ENCODE assay signal across 22 mouse cellular contexts in the genomic region with DNA sequence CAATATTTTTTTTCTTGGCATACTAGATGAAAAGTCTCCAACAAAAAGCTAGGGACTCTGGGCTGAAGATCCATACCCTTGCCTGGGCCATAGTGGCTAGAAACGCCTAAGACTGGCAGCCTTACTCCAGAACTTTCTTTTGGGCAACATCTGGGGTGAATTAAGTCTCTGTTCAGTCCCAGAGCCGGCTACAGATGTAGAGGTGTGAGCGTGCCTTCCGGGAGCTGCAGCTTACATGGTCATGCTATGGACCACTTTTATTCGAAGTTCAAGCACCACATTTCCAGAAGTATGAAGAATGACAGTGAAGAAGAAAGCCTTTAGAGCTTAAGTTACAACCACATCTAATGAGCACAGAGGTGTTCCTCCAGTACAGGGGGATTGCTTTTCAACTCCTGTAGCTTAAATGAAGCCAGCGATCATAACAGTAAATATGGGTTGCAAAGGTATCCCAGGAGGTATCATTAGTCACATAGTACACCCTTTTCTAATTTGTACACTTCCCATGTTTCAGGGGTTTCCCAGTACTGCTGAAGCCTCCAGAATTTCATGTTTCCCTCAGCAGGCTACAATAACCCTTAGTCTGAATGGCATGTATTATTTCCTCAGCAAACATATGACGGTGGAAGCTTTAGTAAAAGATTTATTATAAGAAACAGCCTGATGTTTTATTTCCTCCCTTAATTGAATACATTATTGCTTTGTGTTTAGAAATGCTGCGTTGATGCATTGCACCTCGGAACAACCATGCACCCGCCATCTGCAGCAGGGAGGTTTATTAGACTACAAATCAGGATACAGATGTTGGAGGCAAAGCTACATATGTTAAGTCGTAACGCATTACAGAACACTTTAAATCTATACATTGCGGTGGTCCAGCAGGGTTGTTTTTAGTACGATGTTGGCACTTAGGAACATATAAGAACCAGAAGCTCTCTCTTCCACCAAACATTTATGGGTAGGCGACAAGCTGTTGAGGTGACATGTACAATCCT. TPM values are rescaled to one million over a fixed set of nuclear protein-coding genes. Genes with fewer than 3 reads are reported as not detected.
DNase-seq lines count a peak whose midpoint lies in the region; TF ChIP-seq lines count a peak whose summit lies in the region.
"Had no signal": no experiment of that assay in that cellular context is flagged by ENCODE, and none has a peak within 500 bp of the region (broad histone marks: within the 10 kb centered on the region; RNA-seq: fewer than 3 reads in every experiment).

No protein-coding gene starts in this region.

- TF ChIP-seq CTCF in layer of hippocampus, adult 2 months (conservative IDR thresholded peaks at IDR 0.05), result 0 out of 2 replicates have a peak, but pooled peaks have one; percentile 6

- no peaks in the 10 kb centered on the region for H3K9me3 ChIP-seq in limb, embryonic 10.5 days (replicated peaks)
- H3K9me3 ChIP-seq: forebrain, embryonic 15.5 days; liver, embryonic 15.5 days; midbrain, embryonic 12.5 days; neural tube, embryonic 12.5 days had no signal

- H3K27ac ChIP-seq in layer of hippocampus, adult 2 months, result no peak overlapping the region
- peak overlapping the region; percentile 26; the same call in 1 of the 2 replicates for H3K27ac ChIP-seq in limb, embryonic 10.5 days
- H3K27ac ChIP-seq: forebrain, embryonic 15.5 days; hindbrain, embryonic 14.5 days; liver, embryonic 15.5 days; midbrain, embryonic 12.5 days; neural tube, embryonic 12.5 days had no signal

- intact Hi-C loops in left cerebral cortex, postnatal 14 days (cut with DNase I), result no loop called here

- no peak for DNase-seq in layer of hippocampus, adult 2 months (ENCODE audit: low spot score in 2 of 2)
- DNase-seq in layer of hippocampus, adult 18-20 months (ENCODE audit: low spot score in 2 of 2), result no peak
- DNase-seq in embryo, embryonic 10.5 days (ENCODE audit: low spot score), result peak; percentile 49
- DNase-seq in limb, embryonic 10.5 days (ENCODE audit: low spot score), result peak; percentile 72
- DNase-seq in ovary, adult 18-20 months (ENCODE audit: low spot score), result no peak
- no peak for DNase-seq in left cerebral cortex, postnatal 14 days (ENCODE audit: low spot score in 2 of 2)
- DNase-seq in kidney, adult 18-20 months, result no peak
- DNase-seq: adrenal gland, postnatal 10 days; B cell, adult 2 months; cerebellum, adult 9-10 months; gastrocnemius, postnatal 36 days; kidney, adult 2 months; kidney, postnatal 14 days; left cerebral cortex, postnatal 4 days; right cerebral cortex, postnatal 14 days; spleen, adult 18-20 months; thymus, adult 2 months had no signal

- H3K27me3 ChIP-seq in limb, embryonic 10.5 days (ENCODE audit: low read depth, poor library complexity, severe bottlenecking), result peaks cover 56% of the 10 kb centered on the region
- H3K27me3 ChIP-seq: forebrain, embryonic 15.5 days; liver, embryonic 15.5 days; midbrain, embryonic 12.5 days; neural tube, embryonic 12.5 days had no signal

- WGBS in limb, embryonic 10.5 days, result 43% methylated on average over 15 of the region's 15 CpGs

- no peak overlapping the region for H3K4me3 ChIP-seq in layer of hippocampus, adult 2 months
- H3K4me3 ChIP-seq in limb, embryonic 10.5 days, result no peak overlapping the region
- H3K4me3 ChIP-seq: forebrain, embryonic 15.5 days; liver, embryonic 15.5 days; midbrain, embryonic 12.5 days; neural tube, embryonic 12.5 days had no signal

- H3K4me1 ChIP-seq in limb, embryonic 10.5 days, result peaks cover 41% of the 10 kb centered on the region
- H3K4me1 ChIP-seq: liver, embryonic 15.5 days; midbrain, embryonic 12.5 days had no signal

- H3K36me3 ChIP-seq in limb, embryonic 10.5 days, result no peaks in the 10 kb centered on the region
- H3K36me3 ChIP-seq: forebrain, embryonic 15.5 days; liver, embryonic 15.5 days; midbrain, embryonic 12.5 days; neural tube, embryonic 12.5 days had no signal

RNA-seq across cellular contexts. Expression of a gene that starts 41.5 kb away (rescaled TPM):
- 10 to 100 TPM; 14.1 to 15.7 TPM for total RNA-seq in layer of hippocampus, adult 2 months (2021)
- 10 to 100 TPM; 20.8 to 21.4 TPM for total RNA-seq in layer of hippocampus, adult 18-20 months (2021)
- polyA plus RNA-seq in limb, embryonic 10.5 days (2016; fragmentation: Nextera tagmentation; extraction: Ambion mirVana), result 16.4 and 19.3 TPM in 2 replicates
- total RNA-seq in left cerebral cortex, postnatal 14 days (2021), result 1 to 10 TPM; 6.9 to 7.4 TPM

Comparison
In these comparisons a context has a peak if more than half of its experiments do, and no peak if none do; other contexts are left out.
1. DNase-seq: peak in embryo, embryonic 10.5 days (single experiment) and limb, embryonic 10.5 days (single experiment); none in layer of hippocampus, adult 2 months (0 of 2), layer of hippocampus, adult 18-20 months (0 of 2), ovary, adult 18-20 months (single experiment), left cerebral cortex, postnatal 14 days (0 of 2) and kidney, adult 18-20 months (single experiment).